Comparison of ENCODE assay signal across 35 mouse cellular contexts in the genomic region with DNA sequence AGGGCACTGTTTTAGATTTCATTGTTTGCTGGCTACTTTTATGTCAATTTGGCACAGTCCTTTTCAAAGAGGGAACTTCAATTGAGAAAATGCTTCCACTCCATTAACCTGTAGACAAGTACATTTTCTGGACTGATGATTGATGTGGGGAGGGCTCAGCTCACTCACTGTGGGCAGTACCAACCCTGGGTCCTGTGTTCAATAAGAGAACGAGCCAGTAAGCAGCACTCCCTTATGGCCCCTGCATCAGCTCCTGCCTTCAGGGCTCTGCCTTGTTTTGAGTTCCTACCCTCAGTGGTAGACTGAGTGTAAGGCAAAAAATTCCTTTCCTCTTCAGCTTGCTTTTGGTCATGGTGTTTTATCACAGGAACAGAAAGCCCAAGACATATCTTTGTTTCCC.
"Had no signal": no experiment of that assay in that cellular context is flagged by ENCODE, and none has a peak within 500 bp of the region (broad histone marks: within the 10 kb centered on the region; RNA-seq: fewer than 3 reads in every experiment).

No protein-coding gene starts in this region.

- H3K36me3 ChIP-seq: hindbrain, embryonic 15.5 days; intestine, embryonic 15.5 days had no signal

- H3K4me3 ChIP-seq: heart, embryonic 10.5 days; heart, embryonic 12.5 days; heart, embryonic 13.5 days; heart, embryonic 15.5 days; hindbrain, embryonic 10.5 days; hindbrain, embryonic 12.5 days; hindbrain, embryonic 13.5 days; hindbrain, embryonic 15.5 days; intestine, embryonic 15.5 days; kidney, embryonic 15.5 days; layer of hippocampus, adult 2 months had no signal

- ATAC-seq: hindbrain, embryonic 16.5 days; hindbrain, postnatal 0 days; inflammation-experienced regulatory T-cells, adult 6 months; intestine, embryonic 15.5 days; intestine, embryonic 16.5 days; intestine, postnatal 0 days had no signal

- H3K27me3 ChIP-seq: heart, embryonic 12.5 days; heart, embryonic 13.5 days; heart, embryonic 15.5 days; hindbrain, embryonic 12.5 days; hindbrain, embryonic 13.5 days; hindbrain, embryonic 15.5 days; intestine, embryonic 15.5 days; kidney, embryonic 15.5 days had no signal

- H3K4me2 ChIP-seq: heart, embryonic 11.5 days; heart, embryonic 12.5 days; heart, embryonic 13.5 days; heart, embryonic 15.5 days; hindbrain, embryonic 12.5 days; hindbrain, embryonic 13.5 days; hindbrain, embryonic 14.5 days; hindbrain, embryonic 15.5 days; intestine, embryonic 15.5 days; kidney, embryonic 15.5 days had no signal

- DNase-seq: heart, postnatal 10 days; heart, postnatal 14 days; heart, postnatal 36 days; heart, postnatal 4 days; kidney, adult 11 months; kidney, adult 18-20 months; kidney, adult 2 months; kidney, adult 8-10 months; kidney, adult 9 months; kidney, postnatal 10 days; kidney, postnatal 14 days; kidney, postnatal 25 days; kidney, postnatal 36 days; kidney, postnatal 4 days; layer of hippocampus, adult 9-11 months; layer of hippocampus, postnatal 36 days had no signal

- H3K4me1 ChIP-seq: hindbrain, embryonic 12.5 days; hindbrain, embryonic 13.5 days; hindbrain, embryonic 15.5 days had no signal

- H3K27ac ChIP-seq: heart, embryonic 10.5 days; heart, embryonic 13.5 days; heart, embryonic 15.5 days; hindbrain, embryonic 10.5 days; hindbrain, embryonic 12.5 days; hindbrain, embryonic 13.5 days; hindbrain, embryonic 14.5 days; hindbrain, embryonic 15.5 days; hindbrain, postnatal 0 days; intestine, embryonic 15.5 days; kidney, embryonic 15.5 days; kidney, postnatal 0 days; layer of hippocampus, adult 2 months had no signal

- H3K9ac ChIP-seq: heart, embryonic 12.5 days; heart, embryonic 13.5 days; heart, embryonic 15.5 days; hindbrain, embryonic 12.5 days; hindbrain, embryonic 13.5 days; hindbrain, embryonic 14.5 days; hindbrain, embryonic 15.5 days; intestine, embryonic 15.5 days; kidney, embryonic 15.5 days had no signal

- H3K9me3 ChIP-seq: heart, embryonic 10.5 days; heart, embryonic 12.5 days; heart, embryonic 13.5 days; heart, embryonic 15.5 days; hindbrain, embryonic 10.5 days; hindbrain, embryonic 12.5 days; hindbrain, embryonic 13.5 days; hindbrain, embryonic 15.5 days; intestine, embryonic 15.5 days; kidney, embryonic 15.5 days had no signal
